Mouse (Mus musculus) hindbrain, embryonic 13.5 days (tissue): ENCODE data around the gene Tead1. TPM values are rescaled to one million over a fixed set of nuclear protein-coding genes. Genes with fewer than 3 reads are reported as not detected.

Experiments
- ATAC-seq: fragments of 200-750 bp; cut with Nextera tagmentation; 2 replicates; pipeline ENCODE4 v1.8.0; 2017; ENCODE audit warnings: moderate TSS enrichment; ENCODE audit not compliant: low FRiP score
- H3K27ac ChIP-seq: fragments of 300-500 bp; sonication (generic); 2 replicates; pipeline ENCODE4 v1.5.1; 2015; ENCODE audit warnings: inconsistent platforms, mild to moderate bottlenecking, moderate library complexity
- H3K27me3 ChIP-seq: fragments of 300-500 bp; sonication (generic); 2 replicates; pipeline ENCODE4 v1.6.1; 2015; ENCODE audit warnings: mild to moderate bottlenecking, inconsistent platforms
- H3K36me3 ChIP-seq: fragments of 300-500 bp; sonication (generic); 2 replicates; pipeline ENCODE4 v1.6.1; 2015; ENCODE audit warnings: mild to moderate bottlenecking, inconsistent platforms
- H3K4me1 ChIP-seq: fragments of 300-500 bp; sonication (generic); replicated peaks from 2 replicates; pipeline ENCODE4 v1.6.1; 2015; ENCODE audit warnings: inconsistent platforms
- H3K4me2 ChIP-seq: fragments of 300-500 bp; sonication (generic); 2 replicates; pipeline ENCODE4 v1.6.1; 2015; ENCODE audit warnings: inconsistent platforms, mild to moderate bottlenecking, moderate library complexity
- H3K4me3 ChIP-seq: fragments of 300-500 bp; sonication (generic); 2 replicates; pipeline ENCODE4 v1.5.1; 2015; ENCODE audit warnings: mild to moderate bottlenecking, inconsistent platforms
- H3K9ac ChIP-seq: fragments of 300-500 bp; sonication (generic); 2 replicates; pipeline ENCODE4 v1.6.1; 2015; ENCODE audit warnings: mild to moderate bottlenecking, inconsistent platforms
- H3K9me3 ChIP-seq: fragments of 300-500 bp; sonication (generic); 2 replicates; pipeline ENCODE4 v1.6.1; 2016; ENCODE audit warnings: inconsistent platforms
- WGBS: fragments of 180-500 bp; shearing (Covaris S2); methylation state at CpG from one replicate; pipeline ENCODE4 v1.1.7; 2015; 5-methylcytosine and 5-hydroxymethylcytosine counted together
- polyA plus RNA-seq: library from polyadenylated mRNA; unstranded; fragments of >200 nt; fragmentation: Nextera tagmentation; extraction: Ambion mirVana; gene quantifications from 2 replicates; pipeline ENCODE4 v1.2.1, GENCODE M21; 2015

Gene Tead1
- polyA plus RNA-seq, 1 experiment from 2014 or later: 21.5 TPM

- H3K9ac ChIP-seq: no peak overlapping the region
- H3K27ac ChIP-seq: 0 out of 2 replicates have a peak overlapping the region, but pooled peaks have one; percentile 19
- H3K27me3 ChIP-seq: no peaks in the 10 kb centered on the region
- no peak for ATAC-seq
- H3K4me2 ChIP-seq: no peak overlapping the region
- 87% methylated on average over 6 of the region's 6 CpGs for WGBS
- H3K36me3 ChIP-seq: no peaks in the 10 kb centered on the region
- peaks cover 65% of the 10 kb centered on the region for H3K4me1 ChIP-seq
- H3K9me3 ChIP-seq: no peaks in the 10 kb centered on the region
- H3K4me3 ChIP-seq: no peak overlapping the region
Observed at GRCm38 (mm10) chr7:112716701-112717100, 37.6 kb downstream of the Tead1 start.

GRCm38 (mm10) chr7:112717676-112718075 lies 38.6 kb downstream of the Tead1 start:
- no peaks in the 10 kb centered on the region for H3K27me3 ChIP-seq
- no peak overlapping the region for H3K4me2 ChIP-seq
- peak overlapping the region; percentile 19; the same call in 1 of the 2 replicates for H3K27ac ChIP-seq
- WGBS: 33% methylated on average over 2 of the region's 2 CpGs
- H3K9me3 ChIP-seq: no peaks in the 10 kb centered on the region
- peaks cover 70% of the 10 kb centered on the region for H3K4me1 ChIP-seq
- H3K4me3 ChIP-seq: no peak overlapping the region
- ATAC-seq: no peak
- no peaks in the 10 kb centered on the region for H3K36me3 ChIP-seq
- H3K9ac ChIP-seq: no peak overlapping the region

GRCm38 (mm10) chr7:112719394-112720142 lies 40.5 kb downstream of the Tead1 start:
- Histone ChIP-seq H3K27me3 (no peaks in the 10 kb centered on the region), H3K4me3 (no peak overlapping the region), H3K9me3 (no peaks in the 10 kb centered on the region), H3K27ac (peak overlapping the region; percentile 81; the same call in 1 of the 2 replicates), H3K9ac (peak overlapping the region; percentile 60; the same call in 1 of the 2 replicates), H3K4me2 (peak overlapping the region; percentile 55; the same call in 1 of the 2 replicates), H3K36me3 (no peaks in the 10 kb centered on the region), H3K4me1 (peaks cover 57% of the 10 kb centered on the region)
- WGBS: 18% methylated on average over 11 of the region's 11 CpGs
- 0 out of 2 replicates have a peak, but pooled peaks have one; percentile 1 for ATAC-seq

GRCm38 (mm10) chr7:112720143-112720988 lies 41.2 kb downstream of the Tead1 start:
- ATAC-seq: peak; percentile 62
- WGBS: 9% methylated on average over 23 of the region's 23 CpGs
- peaks cover 57% of the 10 kb centered on the region for H3K4me1 ChIP-seq
- H3K9me3 ChIP-seq: no peaks in the 10 kb centered on the region
- peak overlapping the region; percentile 27 for H3K4me3 ChIP-seq
- no peaks in the 10 kb centered on the region for H3K27me3 ChIP-seq
- H3K27ac ChIP-seq: peak overlapping the region; percentile 81
- no peaks in the 10 kb centered on the region for H3K36me3 ChIP-seq
- H3K9ac ChIP-seq: peak overlapping the region; percentile 60
- H3K4me2 ChIP-seq: peak overlapping the region; percentile 55

GRCm38 (mm10) chr7:112720989-112721337 lies 41.8 kb downstream of the Tead1 start:
- H3K9ac ChIP-seq: peak overlapping the region; percentile 60
- peaks cover 57% of the 10 kb centered on the region for H3K4me1 ChIP-seq
- 13% methylated on average over 4 of the region's 4 CpGs for WGBS
- H3K9me3 ChIP-seq: no peaks in the 10 kb centered on the region
- H3K36me3 ChIP-seq: no peaks in the 10 kb centered on the region
- peak overlapping the region; percentile 55 for H3K4me2 ChIP-seq
- peak; percentile 15; the same call in 1 of the 2 replicates for ATAC-seq
- no peaks in the 10 kb centered on the region for H3K27me3 ChIP-seq
- peak overlapping the region; percentile 81 for H3K27ac ChIP-seq
- peak overlapping the region; percentile 27 for H3K4me3 ChIP-seq

GRCm38 (mm10) chr7:112721859-112722258 lies 42.7 kb downstream of the Tead1 start:
- peaks cover 48% of the 10 kb centered on the region for H3K4me1 ChIP-seq
- H3K36me3 ChIP-seq: no peaks in the 10 kb centered on the region
- H3K9me3 ChIP-seq: no peaks in the 10 kb centered on the region
- H3K4me2 ChIP-seq: no peak overlapping the region
- H3K27me3 ChIP-seq: no peaks in the 10 kb centered on the region
- ATAC-seq: no peak
- no peak overlapping the region for H3K9ac ChIP-seq
- no peak overlapping the region for H3K4me3 ChIP-seq
- H3K27ac ChIP-seq: no peak overlapping the region
- WGBS: 79% methylated on average over 4 of the region's 4 CpGs

GRCm38 (mm10) chr7:112728399-112728798 lies 49.3 kb downstream of the Tead1 start:
- no peaks in the 10 kb centered on the region for H3K36me3 ChIP-seq
- ATAC-seq: no peak
- no peaks in the 10 kb centered on the region for H3K9me3 ChIP-seq

GRCm38 (mm10) chr7:112730209-112730608 lies 51.1 kb downstream of the Tead1 start:
- Histone ChIP-seq H3K27me3 (no peaks in the 10 kb centered on the region), H3K4me2 (no peak overlapping the region), H3K9me3 (no peaks in the 10 kb centered on the region), H3K9ac (no peak overlapping the region), H3K27ac (no peak overlapping the region), H3K4me3 (no peak overlapping the region), H3K36me3 (no peaks in the 10 kb centered on the region), H3K4me1 (peaks cover 13% of the 10 kb centered on the region)
- WGBS: 73% methylated on average over 5 of the region's 5 CpGs
- no peak for ATAC-seq

More at GRCm38 (mm10) chr7:112728399-112728798, 49.3 kb downstream of the Tead1 start:
- Histone ChIP-seq H3K4me2 (no peak overlapping the region), H3K27me3 (no peaks in the 10 kb centered on the region), H3K27ac (no peak overlapping the region), H3K4me1 (peaks cover 10% of the 10 kb centered on the region), H3K9ac (no peak overlapping the region), H3K4me3 (no peak overlapping the region)
- WGBS: 79% methylated on average over 2 of the region's 2 CpGs

GRCm38 (mm10) chr7:112731584-112731983 lies 52.5 kb downstream of the Tead1 start:
- Histone ChIP-seq H3K27me3 (no peaks in the 10 kb centered on the region), H3K27ac (peak overlapping the region; percentile 60; the same call in 1 of the 2 replicates), H3K9me3 (no peaks in the 10 kb centered on the region), H3K9ac (no peak overlapping the region), H3K4me2 (no peak overlapping the region), H3K4me1 (peaks cover 13% of the 10 kb centered on the region), H3K4me3 (no peak overlapping the region), H3K36me3 (no peaks in the 10 kb centered on the region)
- ATAC-seq: no peak
- 79% methylated on average over 8 of the region's 8 CpGs for WGBS

- H3K36me3 ChIP-seq: no peaks in the 10 kb centered on the region
- no peak overlapping the region for H3K4me2 ChIP-seq
- H3K27me3 ChIP-seq: no peaks in the 10 kb centered on the region
- H3K4me1 ChIP-seq: peaks cover 46% of the 10 kb centered on the region
- no peak overlapping the region for H3K4me3 ChIP-seq
- H3K9me3 ChIP-seq: no peaks in the 10 kb centered on the region
- no peak for ATAC-seq
- no peak overlapping the region for H3K27ac ChIP-seq
- no peak overlapping the region for H3K9ac ChIP-seq
- WGBS: 79% methylated on average over 6 of the region's 6 CpGs
Observed at GRCm38 (mm10) chr7:112739174-112739573, 60.1 kb downstream of the Tead1 start.

GRCm38 (mm10) chr7:112741790-112742189 lies 62.7 kb downstream of the Tead1 start:
- H3K4me2 ChIP-seq: peak overlapping the region; percentile 6; the same call in 1 of the 2 replicates
- H3K36me3 ChIP-seq: no peaks in the 10 kb centered on the region
- peaks cover 46% of the 10 kb centered on the region for H3K4me1 ChIP-seq
- peak overlapping the region; percentile 39; the same call in 1 of the 2 replicates for H3K9ac ChIP-seq
- no peaks in the 10 kb centered on the region for H3K9me3 ChIP-seq
- ATAC-seq: no peak
- H3K27ac ChIP-seq: peak overlapping the region; percentile 41; the same call in 1 of the 2 replicates
- 16% methylated on average over 12 of the region's 12 CpGs for WGBS
- no peaks in the 10 kb centered on the region for H3K27me3 ChIP-seq
- H3K4me3 ChIP-seq: no peak overlapping the region

GRCm38 (mm10) chr7:112743063-112743462 lies 63.9 kb downstream of the Tead1 start:
- Histone ChIP-seq H3K36me3 (no peaks in the 10 kb centered on the region), H3K9me3 (no peaks in the 10 kb centered on the region), H3K4me3 (no peak overlapping the region), H3K9ac (no peak overlapping the region), H3K27me3 (no peaks in the 10 kb centered on the region), H3K27ac (peak overlapping the region; percentile 37; the same call in 1 of the 2 replicates), H3K4me1 (peaks cover 51% of the 10 kb centered on the region), H3K4me2 (0 out of 2 replicates have a peak overlapping the region, but pooled peaks have one; percentile 32)
- no peak for ATAC-seq
- WGBS: 22% methylated on average over 7 of the region's 7 CpGs
